Mouse (Mus musculus) cerebellum, adult 9-10 months (tissue): ENCODE measurements at regions not wholly inside any gene's neighbourhood (a gene's known extent, or its start where the extent isn't known, plus 50 kb on each side); places are given as distances from the start of the nearest gene placed in this dataset.
"Not testable (repeated sequence)": the region's sequence is repeated elsewhere in the genome, so short reads cannot be mapped to it uniquely, and the experiment has no call there.

ENCODE experiments used
- DNase-seq: peaks from one replicate; pipeline ENCODE4 v3.0.0; 2022

GRCm38 (mm10) chr13:75484252-75484651, 222.3 kb upstream of the Ell2 start:
- not testable (repeated sequence) for DNase-seq

- no peak for DNase-seq
Observed at GRCm38 (mm10) chr13:75501530-75501929, 205.0 kb upstream of the Ell2 start.

GRCm38 (mm10) chr13:75503394-75503793, 203.2 kb upstream of the Ell2 start:
- DNase-seq: no peak

- no peak for DNase-seq
Observed at GRCm38 (mm10) chr13:75514315-75515020, 192.1 kb upstream of the Ell2 start.

GRCm38 (mm10) chr13:75523293-75524278, 183.0 kb upstream of the Ell2 start:
- DNase-seq: no peak

- no peak for DNase-seq
Observed at GRCm38 (mm10) chr13:75524481-75524880, 182.1 kb upstream of the Ell2 start.

- DNase-seq: no peak
Observed at GRCm38 (mm10) chr13:75531566-75531965, 175.0 kb upstream of the Ell2 start.

GRCm38 (mm10) chr13:75541446-75541845, 165.1 kb upstream of the Ell2 start:
- no peak for DNase-seq

- DNase-seq: no peak
Observed at GRCm38 (mm10) chr13:75542253-75542945, 164.2 kb upstream of the Ell2 start.

GRCm38 (mm10) chr13:75542946-75543327, 163.6 kb upstream of the Ell2 start:
- DNase-seq: no peak

GRCm38 (mm10) chr13:75543595-75543994, 163.0 kb upstream of the Ell2 start:
- DNase-seq: no peak

GRCm38 (mm10) chr13:75544728-75545127, 161.8 kb upstream of the Ell2 start:
- no peak for DNase-seq

GRCm38 (mm10) chr13:75547791-75548190, 158.8 kb upstream of the Ell2 start:
- no peak for DNase-seq

GRCm38 (mm10) chr13:75578971-75579370, 127.6 kb upstream of the Ell2 start:
- no peak for DNase-seq

GRCm38 (mm10) chr13:75590836-75591235, 115.7 kb upstream of the Ell2 start:
- peak; percentile 2 for DNase-seq

GRCm38 (mm10) chr13:75596856-75597255, 109.7 kb upstream of the Ell2 start:
- DNase-seq: no peak

- no peak for DNase-seq
Observed at GRCm38 (mm10) chr13:75598186-75598585, 108.4 kb upstream of the Ell2 start.

- no peak for DNase-seq
Observed at GRCm38 (mm10) chr13:75598675-75599074, 107.9 kb upstream of the Ell2 start.

GRCm38 (mm10) chr13:75623229-75623628, 83.3 kb upstream of the Ell2 start:
- no peak for DNase-seq

GRCm38 (mm10) chr13:75627405-75627804, 79.2 kb upstream of the Ell2 start:
- no peak for DNase-seq

GRCm38 (mm10) chr13:75631048-75631447, 75.5 kb upstream of the Ell2 start:
- DNase-seq: no peak

- DNase-seq: no peak
Observed at GRCm38 (mm10) chr13:75647513-75647912, 59.0 kb upstream of the Ell2 start.

GRCm38 (mm10) chr13:75651941-75652340, 54.6 kb upstream of the Ell2 start:
- no peak for DNase-seq
